Mouse (Mus musculus): ENCODE data around the gene Lysmd1. TPM values are rescaled to one million over a fixed set of nuclear protein-coding genes. Genes with fewer than 3 reads are reported as not detected.

Lysmd1 gene
- polyA plus RNA-seq, 1 experiment from 2014 or later: 46.6 TPM

Small RNA genes lying within 50 kb of the gene (microRNA-seq; reads per million reads assigned to microRNA genes)
- gene Mir8099-1: not detected

Other genes starting within 250 kb of the Lysmd1 start
- 366 and 371 TPM in 2 replicates for gene Psmb4, start 247.1 kb upstream of the Lysmd1 start, polyA plus RNA-seq (2015; fragmentation: Nextera tagmentation; extraction: Ambion mirVana)
- gene Selenbp1, start 201.0 kb upstream of the Lysmd1 start, polyA plus RNA-seq (2015; fragmentation: Nextera tagmentation; extraction: Ambion mirVana): 8.5 and 11.6 TPM in 2 replicates
- gene Rfx5, start 180.0 kb upstream of the Lysmd1 start, polyA plus RNA-seq (2015; fragmentation: Nextera tagmentation; extraction: Ambion mirVana): 6.1 and 6.7 TPM in 2 replicates
- gene Pi4kb, start 159.4 kb upstream of the Lysmd1 start, polyA plus RNA-seq (2015; fragmentation: Nextera tagmentation; extraction: Ambion mirVana): 26.4 and 29.7 TPM in 2 replicates
- gene Zfp687, start 118.6 kb upstream of the Lysmd1 start, polyA plus RNA-seq (2015; fragmentation: Nextera tagmentation; extraction: Ambion mirVana): 20.0 and 20.7 TPM in 2 replicates
- 286 and 291 TPM in 2 replicates for gene Psmd4, start 91.5 kb upstream of the Lysmd1 start, polyA plus RNA-seq (2015; fragmentation: Nextera tagmentation; extraction: Ambion mirVana)
- gene Pip5k1a, start 27.2 kb upstream of the Lysmd1 start, polyA plus RNA-seq (2015; fragmentation: Nextera tagmentation; extraction: Ambion mirVana): 20.3 and 21.7 TPM in 2 replicates
- gene Vps72, start 23.1 kb upstream of the Lysmd1 start, polyA plus RNA-seq (2015; fragmentation: Nextera tagmentation; extraction: Ambion mirVana): 230 and 233 TPM in 2 replicates
- gene Tmod4, start 9.6 kb upstream of the Lysmd1 start, polyA plus RNA-seq (2015; fragmentation: Nextera tagmentation; extraction: Ambion mirVana): 0.65 and 0.91 TPM in 2 replicates
- gene Scnm1, start 77 bp upstream of the Lysmd1 start, polyA plus RNA-seq (2015; fragmentation: Nextera tagmentation; extraction: Ambion mirVana): 90.1 and 93.1 TPM in 2 replicates
- 2.1 and 2.5 TPM in 2 replicates for gene Tnfaip8l2, start 8.3 kb downstream of the Lysmd1 start, polyA plus RNA-seq (2015; fragmentation: Nextera tagmentation; extraction: Ambion mirVana)
- gene Sema6c, start 26.4 kb downstream of the Lysmd1 start, polyA plus RNA-seq (2015; fragmentation: Nextera tagmentation; extraction: Ambion mirVana): 21.4 and 22.6 TPM in 2 replicates
- 4.2 and 5.6 TPM in 2 replicates for gene Gabpb2, start 83.8 kb downstream of the Lysmd1 start, polyA plus RNA-seq (2015; fragmentation: Nextera tagmentation; extraction: Ambion mirVana)
- 72.9 and 79.3 TPM in 2 replicates for gene Cdc42se1, start 94.6 kb downstream of the Lysmd1 start, polyA plus RNA-seq (2015; fragmentation: Nextera tagmentation; extraction: Ambion mirVana)
- 263 and 264 TPM in 2 replicates for gene Mllt11, start 98.1 kb downstream of the Lysmd1 start, polyA plus RNA-seq (2015; fragmentation: Nextera tagmentation; extraction: Ambion mirVana)
- 0.27 TPM in 1 of 2 replicates, not detected in the other for gene Gm128, start 107.5 kb downstream of the Lysmd1 start, polyA plus RNA-seq (2015; fragmentation: Nextera tagmentation; extraction: Ambion mirVana)
- gene Bnipl, start 117.1 kb downstream of the Lysmd1 start, polyA plus RNA-seq (2015; fragmentation: Nextera tagmentation; extraction: Ambion mirVana): 0.23 TPM in 1 of 2 replicates, not detected in the other
- 43.6 and 44.3 TPM in 2 replicates for gene Mindy1, start 147.3 kb downstream of the Lysmd1 start, polyA plus RNA-seq (2015; fragmentation: Nextera tagmentation; extraction: Ambion mirVana)
- 45.8 and 55.6 TPM in 2 replicates for gene Prune1, start 148.0 kb downstream of the Lysmd1 start, polyA plus RNA-seq (2015; fragmentation: Nextera tagmentation; extraction: Ambion mirVana)
- 0.51 and 0.86 TPM in 2 replicates for gene Anxa9, start 173.1 kb downstream of the Lysmd1 start, polyA plus RNA-seq (2015; fragmentation: Nextera tagmentation; extraction: Ambion mirVana)
- gene Cers2, start 180.7 kb downstream of the Lysmd1 start, polyA plus RNA-seq (2015; fragmentation: Nextera tagmentation; extraction: Ambion mirVana): 104 and 108 TPM in 2 replicates
- gene Setdb1, start 223.1 kb downstream of the Lysmd1 start, polyA plus RNA-seq (2015; fragmentation: Nextera tagmentation; extraction: Ambion mirVana): 52.6 and 53.9 TPM in 2 replicates